Comparison of ENCODE assay signal across 8 mouse cellular contexts in genomic region chr7:44818751-44819235, GRCm38 (mm10). TPM values are rescaled to one million over a fixed set of nuclear protein-coding genes. Genes with fewer than 3 reads are reported as not detected.
A peak's percentile ranks its signal among the peaks of the same experiment; 100 is the strongest.
DNase-seq lines count a peak whose midpoint lies in the region; ATAC-seq and TF ChIP-seq lines count a peak whose summit lies in the region.

No protein-coding gene starts in this region.

- H3K27me3 ChIP-seq in forebrain, postnatal 0 days (ENCODE audit: insufficient read depth, low read length): no peaks in the 10 kb centered on the region
- no peaks in the 10 kb centered on the region for H3K27me3 ChIP-seq in hindbrain, embryonic 15.5 days
- no peaks in the 10 kb centered on the region for H3K27me3 ChIP-seq in lung, postnatal 0 days (replicated peaks; ENCODE audit: insufficient read depth, low read length)
- H3K27me3 ChIP-seq in stomach, embryonic 15.5 days (replicated peaks): no peaks in the 10 kb centered on the region

- peak; percentile 30 to 50 for DNase-seq in spleen, postnatal 10 days (ENCODE audit: low spot score in 2 of 2)
- no peak for DNase-seq in spleen, adult 12 weeks (ENCODE audit: low spot score)
- DNase-seq in forebrain, postnatal 0 days: no peak
- no peak for DNase-seq in lung, postnatal 0 days (ENCODE audit: low spot score)
- no peak for DNase-seq in left cerebral cortex, adult 18-20 months (ENCODE audit: low spot score in 2 of 2)

- no peaks in the 10 kb centered on the region for H3K9me3 ChIP-seq in forebrain, postnatal 0 days (ENCODE audit: low read length)
- no peaks in the 10 kb centered on the region for H3K9me3 ChIP-seq in hindbrain, embryonic 15.5 days
- H3K9me3 ChIP-seq in lung, postnatal 0 days (ENCODE audit: low read length): no peaks in the 10 kb centered on the region
- no peaks in the 10 kb centered on the region for H3K9me3 ChIP-seq in stomach, embryonic 15.5 days

- H3K27ac ChIP-seq in bone marrow macrophage, adult 2 months (ENCODE audit: insufficient read depth, low read depth, low read length): peak overlapping the region; percentile 25; the same call in 1 of the 2 replicates
- 0 out of 2 replicates have a peak overlapping the region, but pooled peaks have one; percentile 40 for H3K27ac ChIP-seq in forebrain, postnatal 0 days (ENCODE audit: low read depth, low read length)
- H3K27ac ChIP-seq in hindbrain, embryonic 15.5 days (replicated peaks): 0 out of 2 replicates have a peak overlapping the region, but pooled peaks have one; percentile 22
- no peak overlapping the region; the same call in 1 of the 2 replicates for H3K27ac ChIP-seq in lung, postnatal 0 days (ENCODE audit: low read length)
- peak overlapping the region; percentile 28; the same call in 1 of the 2 replicates for H3K27ac ChIP-seq in stomach, embryonic 15.5 days

- peak overlapping the region; percentile 32 for H3K9ac ChIP-seq in forebrain, postnatal 0 days
- peak overlapping the region; percentile 22 for H3K9ac ChIP-seq in hindbrain, embryonic 15.5 days
- no peak overlapping the region for H3K9ac ChIP-seq in lung, postnatal 0 days (replicated peaks; ENCODE audit: low read depth)
- peak overlapping the region; percentile 1; the same call in 1 of the 2 replicates for H3K9ac ChIP-seq in stomach, embryonic 15.5 days

- TF ChIP-seq EP300 in lung, postnatal 0 days (IDR thresholded peaks at IDR 0.05): no peak

- WGBS in forebrain, postnatal 0 days: 24% methylated on average over 6 of the region's 6 CpGs
- 35% methylated on average over 6 of the region's 6 CpGs for WGBS in hindbrain, embryonic 15.5 days
- 35% methylated on average over 6 of the region's 6 CpGs for WGBS in lung, postnatal 0 days
- 42% methylated on average over 6 of the region's 6 CpGs for WGBS in stomach, embryonic 15.5 days

- no peak for TF ChIP-seq CTCF in bone marrow macrophage, adult 2 months (IDR thresholded peaks at IDR 0.05; ENCODE audit: low read depth, low read length)
- TF ChIP-seq CTCF in forebrain, postnatal 0 days (IDR thresholded peaks at IDR 0.05; ENCODE audit: low read depth): no peak
- no peak for TF ChIP-seq CTCF in lung, postnatal 0 days (IDR thresholded peaks at IDR 0.05)

- 0 out of 2 replicates have a peak, but pooled peaks cover 4% of the 10 kb centered on the region for H3K36me3 ChIP-seq in forebrain, postnatal 0 days (ENCODE audit: insufficient read depth)
- no peaks in the 10 kb centered on the region for H3K36me3 ChIP-seq in hindbrain, embryonic 15.5 days
- H3K36me3 ChIP-seq in lung, postnatal 0 days (ENCODE audit: insufficient read depth, low read length): no peaks in the 10 kb centered on the region
- no peaks in the 10 kb centered on the region; the same call in 1 of the 2 replicates for H3K36me3 ChIP-seq in stomach, embryonic 15.5 days

- peak overlapping the region; percentile 82 for H3K4me3 ChIP-seq in bone marrow macrophage, adult 2 months (ENCODE audit: insufficient read depth, low read length)
- H3K4me3 ChIP-seq in forebrain, postnatal 0 days (ENCODE audit: low read depth, low read length): peak overlapping the region; percentile 0; the same call in 1 of the 2 replicates
- peak overlapping the region; percentile 78 for H3K4me3 ChIP-seq in hindbrain, embryonic 15.5 days
- H3K4me3 ChIP-seq in lung, postnatal 0 days (ENCODE audit: low read depth, low read length): no peak overlapping the region; the same call in 1 of the 2 replicates
- H3K4me3 ChIP-seq in stomach, embryonic 15.5 days (replicated peaks): peak overlapping the region; percentile 88

- no peak for TF ChIP-seq POLR2A in bone marrow macrophage, adult 2 months (IDR thresholded peaks at IDR 0.05; ENCODE audit: borderline replicate concordance, low read depth, low read length)

- no peak for ATAC-seq in forebrain, postnatal 0 days
- no peak for ATAC-seq in hindbrain, embryonic 15.5 days (ENCODE audit: low FRiP score, low read depth)
- ATAC-seq in lung, postnatal 0 days: no peak
- ATAC-seq in stomach, embryonic 15.5 days (ENCODE audit: insufficient read depth, low FRiP score, low read depth): no peak

- H3K4me2 ChIP-seq in forebrain, postnatal 0 days (ENCODE audit: low read depth): peak overlapping the region; percentile 58
- peak overlapping the region; percentile 61 for H3K4me2 ChIP-seq in hindbrain, embryonic 15.5 days
- 0 out of 2 replicates have a peak overlapping the region, but pooled peaks have one; percentile 17 for H3K4me2 ChIP-seq in lung, postnatal 0 days (replicated peaks; ENCODE audit: low read depth, low read length)
- H3K4me2 ChIP-seq in stomach, embryonic 15.5 days: peak overlapping the region; percentile 82

- peaks cover 46% of the 10 kb centered on the region for H3K4me1 ChIP-seq in bone marrow macrophage, adult 2 months (ENCODE audit: control insufficient read depth, insufficient read depth, low read length)
- peaks cover 21% of the 10 kb centered on the region for H3K4me1 ChIP-seq in forebrain, postnatal 0 days (ENCODE audit: insufficient read depth)
- peaks cover 53% of the 10 kb centered on the region for H3K4me1 ChIP-seq in hindbrain, embryonic 15.5 days (replicated peaks)
- peaks cover 18% of the 10 kb centered on the region; the same call in 1 of the 2 replicates for H3K4me1 ChIP-seq in lung, postnatal 0 days (ENCODE audit: insufficient read depth, low read depth, low read length)
- peaks cover 48% of the 10 kb centered on the region for H3K4me1 ChIP-seq in stomach, embryonic 15.5 days

RNA-seq across cellular contexts. Expression of gene Atf5, which starts 2.3 kb away (rescaled TPM):
- 28.4 and 32.8 TPM in 2 replicates for polyA plus RNA-seq in bone marrow macrophage, adult 2 months (2012; ENCODE audit: insufficient read depth, insufficient read length, missing spikeins)
- total RNA-seq in forebrain, postnatal 0 days (2014; rRNA removed): 10.1 and 15.9 TPM in 2 replicates
- polyA plus RNA-seq in forebrain, postnatal 0 days (2015; fragmentation: Nextera tagmentation; extraction: Ambion mirVana): 3.9 and 4.7 TPM in 2 replicates
- 3.9 and 4.0 TPM in 2 replicates for polyA plus RNA-seq in hindbrain, embryonic 15.5 days (2015; fragmentation: Nextera tagmentation; extraction: Ambion mirVana)
- 6.0 and 6.1 TPM in 2 replicates for polyA plus RNA-seq in lung, postnatal 0 days (2015; fragmentation: Nextera tagmentation; extraction: Ambion mirVana)
- polyA plus RNA-seq in stomach, embryonic 15.5 days (2015; fragmentation: Nextera tagmentation; extraction: Ambion mirVana): 5.3 and 6.4 TPM in 2 replicates
- total RNA-seq in left cerebral cortex, adult 18-20 months (2021): 10 to 100 TPM; 21.2 to 27.8 TPM

RNA-seq across cellular contexts. Expression of gene Il4i1, which starts 2.6 kb away (rescaled TPM):
- polyA plus RNA-seq in bone marrow macrophage, adult 2 months (2012; ENCODE audit: insufficient read depth, insufficient read length, missing spikeins): 1.2 and 3.5 TPM in 2 replicates
- total RNA-seq in forebrain, postnatal 0 days (2014; rRNA removed): 0.15 and 1.3 TPM in 2 replicates
- polyA plus RNA-seq in forebrain, postnatal 0 days (2015; fragmentation: Nextera tagmentation; extraction: Ambion mirVana): 0.21 and 0.34 TPM in 2 replicates
- polyA plus RNA-seq in hindbrain, embryonic 15.5 days (2015; fragmentation: Nextera tagmentation; extraction: Ambion mirVana): 1.0 and 1.3 TPM in 2 replicates
- polyA plus RNA-seq in lung, postnatal 0 days (2015; fragmentation: Nextera tagmentation; extraction: Ambion mirVana): 1.9 and 2.3 TPM in 2 replicates
- polyA plus RNA-seq in stomach, embryonic 15.5 days (2015; fragmentation: Nextera tagmentation; extraction: Ambion mirVana): 1.3 and 1.4 TPM in 2 replicates
- 1 to 10 TPM; 1.8 to 2.3 TPM for total RNA-seq in left cerebral cortex, adult 18-20 months (2021)

RNA-seq across cellular contexts. Expression of gene Nup62, which starts 2.9 kb away (rescaled TPM):
- 30.8 and 36.7 TPM in 2 replicates for polyA plus RNA-seq in bone marrow macrophage, adult 2 months (2012; ENCODE audit: insufficient read depth, insufficient read length, missing spikeins)
- total RNA-seq in forebrain, postnatal 0 days (2014; rRNA removed): 58.0 and 68.7 TPM in 2 replicates
- polyA plus RNA-seq in forebrain, postnatal 0 days (2015; fragmentation: Nextera tagmentation; extraction: Ambion mirVana): 50.5 and 57.0 TPM in 2 replicates
- 45.8 and 49.5 TPM in 2 replicates for polyA plus RNA-seq in hindbrain, embryonic 15.5 days (2015; fragmentation: Nextera tagmentation; extraction: Ambion mirVana)
- 22.7 and 23.8 TPM in 2 replicates for polyA plus RNA-seq in lung, postnatal 0 days (2015; fragmentation: Nextera tagmentation; extraction: Ambion mirVana)
- polyA plus RNA-seq in stomach, embryonic 15.5 days (2015; fragmentation: Nextera tagmentation; extraction: Ambion mirVana): 79.3 and 79.8 TPM in 2 replicates
- total RNA-seq in left cerebral cortex, adult 18-20 months (2021): 10 to 100 TPM; 33.0 to 38.1 TPM

RNA-seq across cellular contexts. Expression of gene Akt1s1, which starts 30.0 kb away (rescaled TPM):
- polyA plus RNA-seq in bone marrow macrophage, adult 2 months (2012; ENCODE audit: insufficient read depth, insufficient read length, missing spikeins): 36.9 and 45.3 TPM in 2 replicates
- 89.9 and 109 TPM in 2 replicates for total RNA-seq in forebrain, postnatal 0 days (2014; rRNA removed)
- 105 and 112 TPM in 2 replicates for polyA plus RNA-seq in forebrain, postnatal 0 days (2015; fragmentation: Nextera tagmentation; extraction: Ambion mirVana)
- polyA plus RNA-seq in hindbrain, embryonic 15.5 days (2015; fragmentation: Nextera tagmentation; extraction: Ambion mirVana): 90.1 and 99.1 TPM in 2 replicates
- 84.0 and 89.4 TPM in 2 replicates for polyA plus RNA-seq in lung, postnatal 0 days (2015; fragmentation: Nextera tagmentation; extraction: Ambion mirVana)
- 110 and 112 TPM in 2 replicates for polyA plus RNA-seq in stomach, embryonic 15.5 days (2015; fragmentation: Nextera tagmentation; extraction: Ambion mirVana)
- 10 to 100 TPM; 67.9 to 70.1 TPM for total RNA-seq in left cerebral cortex, adult 18-20 months (2021)

RNA-seq across cellular contexts. Expression of gene Tbc1d17, which starts 30.1 kb away (rescaled TPM):
- 69.5 and 76.1 TPM in 2 replicates for polyA plus RNA-seq in bone marrow macrophage, adult 2 months (2012; ENCODE audit: insufficient read depth, insufficient read length, missing spikeins)
- 71.9 and 378 TPM in 2 replicates for total RNA-seq in forebrain, postnatal 0 days (2014; rRNA removed)
- 87.8 and 115 TPM in 2 replicates for polyA plus RNA-seq in forebrain, postnatal 0 days (2015; fragmentation: Nextera tagmentation; extraction: Ambion mirVana)
- polyA plus RNA-seq in hindbrain, embryonic 15.5 days (2015; fragmentation: Nextera tagmentation; extraction: Ambion mirVana): 109 and 118 TPM in 2 replicates
- polyA plus RNA-seq in lung, postnatal 0 days (2015; fragmentation: Nextera tagmentation; extraction: Ambion mirVana): 73.2 and 84.0 TPM in 2 replicates
- 64.5 and 72.0 TPM in 2 replicates for polyA plus RNA-seq in stomach, embryonic 15.5 days (2015; fragmentation: Nextera tagmentation; extraction: Ambion mirVana)
- total RNA-seq in left cerebral cortex, adult 18-20 months (2021): 10 to 100 TPM; 70.4 to 89.3 TPM

Comparison
In these comparisons a context has a peak if more than half of its experiments do, and no peak if none do; other contexts are left out.
1. DNase-seq: peak in spleen, postnatal 10 days (2 of 2); none in spleen, adult 12 weeks (single experiment), forebrain, postnatal 0 days (single experiment), lung, postnatal 0 days (single experiment) and left cerebral cortex, adult 18-20 months (0 of 2).
2. H3K4me2 ChIP-seq: peak in every context shown above with its lines; median percentile 82 in stomach, embryonic 15.5 days; 61 in hindbrain, embryonic 15.5 days; 58 in forebrain, postnatal 0 days; 17 in lung, postnatal 0 days.